Mouse (Mus musculus) heart, adult 2 months (tissue): Measurements from ENCODE around the gene Vmn1r151. TPM values are rescaled to one million over a fixed set of nuclear protein-coding genes. Genes with fewer than 3 reads are reported as not detected.
"Not testable (repeated sequence)": the region's sequence is repeated elsewhere in the genome, so short reads cannot be mapped to it uniquely, and the experiment has no call there.

Experiments
- DNase-seq, 2 experiments: peaks; one replicate each; pipeline ENCODE4 v3.0.0; 2021
- H3K27ac ChIP-seq: fragments of 200-600 bp; 2 replicates; pipeline ENCODE4 v1.8.1; 2022
- H3K27me3 ChIP-seq: fragments of 200-500 bp; 2 replicates; pipeline ENCODE4 v1.6.1; 2012; ENCODE audit warnings: mild to moderate bottlenecking, low read length, inconsistent platforms, mixed read lengths; ENCODE audit not compliant: control insufficient read depth, insufficient read depth
- H3K36me3 ChIP-seq: fragments of 200-500 bp; 2 replicates; pipeline ENCODE4 v1.6.1; 2012; ENCODE audit warnings: low read length, inconsistent platforms; ENCODE audit not compliant: control insufficient read depth, insufficient read depth
- H3K4me1 ChIP-seq: fragments of 200-500 bp; 2 replicates; pipeline ENCODE4 v1.6.1; 2011; ENCODE audit warnings: low read length; ENCODE audit not compliant: control insufficient read depth, insufficient read depth
- H3K4me3 ChIP-seq: fragments of 200-600 bp; 2 replicates; pipeline ENCODE4 v1.8.1; 2022
- H3K79me2 ChIP-seq: fragments of 200-500 bp; replicated peaks from 2 replicates; pipeline ENCODE4 v1.6.1; 2012; ENCODE audit warnings: mild to moderate bottlenecking, inconsistent platforms, low read length, moderate library complexity, mixed read lengths; ENCODE audit not compliant: control insufficient read depth, insufficient read depth
- H3K9ac ChIP-seq: fragments of 200-500 bp; 2 replicates; pipeline ENCODE4 v1.6.1; 2012; ENCODE audit warnings: low read depth, mild to moderate bottlenecking, control low read depth, inconsistent platforms, low read length, mixed read lengths
- WGBS: fragments of 180-500 bp; shearing (Covaris S2); methylation state at CpG from one replicate; pipeline ENCODE4 v1.1.7; 2018; 5-methylcytosine and 5-hydroxymethylcytosine counted together
- intact Hi-C: fragments of 180-260 bp; cut with DNase I; formaldehyde crosslinking; loops from one replicate; pipeline ENCODE4 v1.15.1; 2025
- long read RNA-seq: library from polyadenylated mRNA; stranded (forward); transcript quantifications from one replicate; pipeline ENCODE4 v2.0.0, GENCODE M21; 2021
- polyA plus RNA-seq: library from polyadenylated mRNA; depleted of rRNA; stranded (reverse); fragments of >200 nt; gene quantifications from 2 replicates; pipeline ENCODE4 v1.2.3, GENCODE M21; 2012; rRNA removed
- total RNA-seq, 2 experiments: library from RNA; stranded (reverse); gene quantifications; 2 replicates each; pipeline ENCODE4 v1.2.3; 2021

Gene Vmn1r151
- total RNA-seq = not detected
- polyA plus RNA-seq = not detected in 2 replicates
- long read RNA-seq = 0 reads

DNA sequence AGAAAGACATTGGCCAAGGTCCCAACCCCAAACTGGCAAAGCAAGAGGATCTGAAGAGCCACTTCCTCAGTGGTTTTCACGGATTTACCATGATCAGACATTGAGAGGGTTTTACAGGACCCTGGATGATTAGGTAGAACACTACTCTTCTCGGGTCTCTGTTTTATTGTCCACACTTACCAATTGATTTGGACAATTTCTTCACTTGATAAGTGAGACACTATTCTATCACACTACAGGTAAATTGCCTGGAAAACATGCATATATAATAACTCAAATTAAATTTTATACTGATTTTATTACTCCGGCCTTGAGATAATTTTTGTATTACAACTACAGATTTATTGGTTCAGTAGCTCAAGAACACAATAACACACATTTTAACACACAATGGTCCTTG lies at the start of gene Vmn1r151:
Gene Vmn1r151, minus strand, starts transcription at position 101 of the 400 bp plus-strand sequence.
- H3K27me3 ChIP-seq, H3K4me1 ChIP-seq, H3K79me2 ChIP-seq, H3K27ac ChIP-seq, H3K36me3 ChIP-seq, H3K4me3 ChIP-seq, DNase-seq, H3K9ac ChIP-seq, intact Hi-C loops: not testable (repeated sequence)
- WGBS = 41% methylated on average over 2 of the region's 3 CpGs

DNA sequence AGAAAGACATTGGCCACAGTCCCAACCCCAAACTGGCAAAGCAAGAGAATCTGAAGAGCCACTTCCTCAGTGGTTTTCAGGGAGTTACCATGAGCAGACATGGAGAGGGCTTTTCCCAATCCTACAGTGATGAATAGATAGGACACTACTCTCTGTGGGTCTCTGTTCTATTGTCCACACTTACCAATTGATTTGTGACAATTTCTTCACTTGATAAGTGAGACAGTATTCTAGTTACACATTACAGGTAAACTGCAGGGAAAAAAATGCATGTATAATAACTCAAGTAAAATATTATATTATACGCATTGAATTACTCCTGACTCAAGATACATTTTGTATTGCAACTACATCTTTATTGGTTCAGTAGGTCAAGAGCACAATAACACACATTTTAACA lies 35.3 kb upstream of the Vmn1r151 start, which contains the start of gene Gm8677:
Gene Gm8677, minus strand, starts transcription at position 101 of the 400 bp plus-strand sequence.
- no CpG with 5 or more reads among the region's 1 CpGs for WGBS
- H3K27me3 ChIP-seq, H3K36me3 ChIP-seq, H3K4me1 ChIP-seq, H3K4me3 ChIP-seq, intact Hi-C loops, H3K79me2 ChIP-seq, DNase-seq, H3K9ac ChIP-seq, H3K27ac ChIP-seq: not testable (repeated sequence)

DNA sequence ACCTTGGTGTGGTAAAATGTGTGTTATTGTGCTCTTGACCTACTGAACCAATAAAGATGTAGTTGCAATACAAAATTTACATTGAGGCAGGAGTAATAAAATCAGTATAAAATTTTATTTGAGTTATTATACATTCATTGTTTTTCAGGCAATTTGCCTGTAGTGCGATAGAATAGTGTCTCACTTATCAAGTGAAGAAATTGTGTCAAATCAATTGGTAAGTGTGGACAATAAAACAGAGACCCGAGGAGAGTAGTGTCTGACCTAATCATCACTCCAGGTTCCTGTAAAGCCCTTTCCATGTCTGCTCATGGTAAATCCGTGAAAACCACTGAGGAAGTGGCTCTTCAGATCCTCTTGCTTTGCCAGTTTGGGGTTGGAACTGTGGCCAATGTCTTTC lies 23.2 kb upstream of the Vmn1r151 start, which contains the start of gene Vmn1r152:
Gene Vmn1r152, plus strand, starts transcription at position 301 of the 400 bp plus-strand sequence.
- intact Hi-C loops = not testable (repeated sequence)

DNA sequence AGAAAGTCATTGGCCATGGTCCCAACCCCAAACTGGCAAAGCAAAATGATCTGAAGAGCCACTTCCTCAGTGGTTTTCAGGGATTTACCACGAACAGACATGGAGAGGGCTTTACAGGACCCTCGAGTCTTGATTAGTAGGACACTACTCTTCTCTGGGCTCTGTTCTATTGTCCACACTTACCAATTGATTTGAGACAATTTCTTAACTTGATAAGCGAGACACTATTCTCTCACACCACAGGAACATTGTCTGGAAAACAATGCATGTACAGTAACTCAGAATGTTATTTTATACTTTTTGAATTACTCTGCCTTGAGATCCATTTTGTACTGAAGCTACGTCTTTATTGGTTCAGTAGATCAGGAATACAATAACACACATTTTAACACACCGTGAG lies 35.5 kb downstream of the Vmn1r151 start, which contains the start of gene Gm10665:
Gene Gm10665, minus strand, starts transcription at position 101 of the 400 bp plus-strand sequence.
- H3K4me1 ChIP-seq, DNase-seq, H3K4me3 ChIP-seq, H3K27me3 ChIP-seq, H3K9ac ChIP-seq, H3K27ac ChIP-seq, H3K36me3 ChIP-seq, intact Hi-C loops, H3K79me2 ChIP-seq: not testable (repeated sequence)
- no CpG with 5 or more reads among the region's 5 CpGs for WGBS

More for the DNA sequence above, 23.2 kb upstream of the Vmn1r151 start, which contains the start of gene Vmn1r152:
- not testable (repeated sequence) for H3K27me3 ChIP-seq, H3K9ac ChIP-seq, H3K36me3 ChIP-seq, H3K27ac ChIP-seq, DNase-seq, H3K4me1 ChIP-seq, H3K4me3 ChIP-seq, H3K79me2 ChIP-seq
- WGBS = no CpG with 5 or more reads among the region's 3 CpGs

Other genes starting within 250 kb of the Vmn1r151 start
- not detected for gene Gm4187, start 170.0 kb downstream of the Vmn1r151 start, total RNA-seq
- not detected in 2 replicates for gene Gm4187, start 170.0 kb downstream of the Vmn1r151 start, polyA plus RNA-seq
- not detected for gene Gm8660, start 128.6 kb downstream of the Vmn1r151 start, total RNA-seq
- gene Gm8660, start 128.6 kb downstream of the Vmn1r151 start, polyA plus RNA-seq = not detected in 2 replicates
- not detected for gene Vmn1r148, start 86.1 kb downstream of the Vmn1r151 start, total RNA-seq
- gene Vmn1r148, start 86.1 kb downstream of the Vmn1r151 start, polyA plus RNA-seq = not detected in 2 replicates
- not detected for gene Vmn1r149, start 61.4 kb downstream of the Vmn1r151 start, total RNA-seq
- gene Vmn1r149, start 61.4 kb downstream of the Vmn1r151 start, polyA plus RNA-seq = not detected in 2 replicates
- not detected for gene Gm10665, start 35.6 kb downstream of the Vmn1r151 start, total RNA-seq
- gene Gm10665, start 35.6 kb downstream of the Vmn1r151 start, polyA plus RNA-seq = not detected in 2 replicates
- not detected for gene Vmn1r152, start 23.3 kb upstream of the Vmn1r151 start, total RNA-seq
- gene Vmn1r152, start 23.3 kb upstream of the Vmn1r151 start, polyA plus RNA-seq = not detected in 2 replicates
- gene Gm8677, start 35.2 kb upstream of the Vmn1r151 start, total RNA-seq = not detected
- not detected in 2 replicates for gene Gm8677, start 35.2 kb upstream of the Vmn1r151 start, polyA plus RNA-seq
- gene Gm4201, start 65.7 kb upstream of the Vmn1r151 start, total RNA-seq = not detected
- not detected in 2 replicates for gene Gm4201, start 65.7 kb upstream of the Vmn1r151 start, polyA plus RNA-seq
- gene Gm4565, start 88.4 kb upstream of the Vmn1r151 start, total RNA-seq = not detected
- gene Gm4565, start 88.4 kb upstream of the Vmn1r151 start, polyA plus RNA-seq = not detected in 2 replicates
- gene Vmn1r155, start 158.3 kb upstream of the Vmn1r151 start, total RNA-seq = not detected
- not detected in 2 replicates for gene Vmn1r155, start 158.3 kb upstream of the Vmn1r151 start, polyA plus RNA-seq
- gene Gm8693, start 192.6 kb upstream of the Vmn1r151 start, total RNA-seq = not detected
- not detected in 2 replicates for gene Gm8693, start 192.6 kb upstream of the Vmn1r151 start, polyA plus RNA-seq
- not detected for gene Gm4567, start 220.0 kb upstream of the Vmn1r151 start, total RNA-seq
- not detected in 2 replicates for gene Gm4567, start 220.0 kb upstream of the Vmn1r151 start, polyA plus RNA-seq